Mouse (Mus musculus) NIH3T3 (cell line): Measurements from ENCODE around the gene Eif2a.

Source experiments
- DNase-seq: peaks from one replicate; pipeline ENCODE4 v3.0.0-alpha.2; 2012; ENCODE audit warnings: low read depth

Gene Eif2a

DNA sequence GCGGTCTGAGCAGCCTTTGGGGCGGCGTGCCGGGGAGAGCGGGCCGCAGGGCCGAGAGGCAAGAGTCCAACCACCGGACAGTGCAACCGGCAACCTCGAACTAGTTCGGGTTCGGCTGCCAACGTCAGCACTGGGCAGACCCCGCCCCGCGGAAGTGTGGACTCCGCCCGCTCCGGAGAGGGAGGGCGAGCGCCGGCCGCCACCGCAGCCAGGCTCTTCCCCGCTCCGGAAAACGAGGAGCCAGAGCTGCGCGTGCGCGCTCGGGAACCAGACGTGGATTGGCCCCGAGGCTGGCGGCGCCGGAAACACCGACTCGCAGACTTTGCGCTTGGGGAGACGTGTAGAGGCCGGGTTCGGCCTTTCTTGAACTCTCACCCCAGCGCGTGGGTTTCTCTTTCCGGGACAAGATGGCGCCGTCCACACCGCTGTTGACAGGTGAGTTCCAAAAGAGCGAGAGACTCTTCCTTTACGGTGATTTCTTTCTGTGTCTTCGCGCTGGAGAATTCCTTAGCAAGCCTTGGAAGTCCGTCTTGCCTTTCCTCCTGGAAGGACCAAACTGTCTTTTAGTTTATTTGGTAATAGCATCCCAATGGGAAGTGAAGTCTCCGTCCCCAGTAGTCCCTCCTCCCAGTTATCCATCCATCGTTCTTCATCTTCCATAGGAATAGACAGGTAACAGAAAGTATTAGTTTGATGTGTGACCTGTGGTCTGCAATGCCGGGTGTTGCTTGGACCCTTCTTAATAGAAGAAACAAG lies at the start of gene Eif2a, which contains the start of gene Serp1:
Gene Eif2a (plus strand): TSS at position 170 of the 756 bp plus-strand sequence.
Gene Serp1 (minus strand): TSS at position 241 of the 756 bp plus-strand sequence.
- DNase-seq = peak; percentile 99

DNA sequence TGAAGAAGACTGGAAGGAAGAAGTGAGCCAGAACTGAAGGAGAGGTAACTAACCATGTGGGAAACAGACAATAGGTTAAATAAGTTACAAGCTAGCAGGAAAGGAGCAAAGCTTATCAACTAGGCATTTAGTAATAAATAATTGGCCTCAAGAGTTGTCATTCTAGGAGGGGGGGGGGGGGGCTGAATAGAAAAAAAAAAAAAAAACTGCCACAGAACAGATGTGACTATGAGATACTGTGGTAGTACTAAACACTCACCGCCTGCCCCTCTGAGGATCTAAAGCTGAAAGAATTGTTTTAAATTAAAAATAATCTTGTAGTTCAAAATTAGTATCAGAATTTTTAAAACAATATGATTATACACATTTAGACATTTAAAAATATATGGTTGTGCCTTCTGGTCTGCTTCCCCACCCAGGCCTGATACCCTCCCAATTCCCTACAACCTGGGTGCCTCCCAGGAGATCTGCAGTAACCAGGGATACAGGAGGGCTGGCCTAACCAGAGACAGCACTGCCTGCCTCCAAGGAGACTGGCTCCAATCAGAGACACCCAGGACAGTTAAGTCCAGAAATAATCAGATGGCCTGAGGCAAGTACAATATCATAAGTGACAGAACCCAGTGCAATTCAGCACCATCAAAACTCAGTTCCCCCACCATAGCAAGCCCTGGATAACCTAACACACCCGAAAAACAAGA lies 46.7 kb upstream of the Eif2a start:
- no peak for DNase-seq

DNA sequence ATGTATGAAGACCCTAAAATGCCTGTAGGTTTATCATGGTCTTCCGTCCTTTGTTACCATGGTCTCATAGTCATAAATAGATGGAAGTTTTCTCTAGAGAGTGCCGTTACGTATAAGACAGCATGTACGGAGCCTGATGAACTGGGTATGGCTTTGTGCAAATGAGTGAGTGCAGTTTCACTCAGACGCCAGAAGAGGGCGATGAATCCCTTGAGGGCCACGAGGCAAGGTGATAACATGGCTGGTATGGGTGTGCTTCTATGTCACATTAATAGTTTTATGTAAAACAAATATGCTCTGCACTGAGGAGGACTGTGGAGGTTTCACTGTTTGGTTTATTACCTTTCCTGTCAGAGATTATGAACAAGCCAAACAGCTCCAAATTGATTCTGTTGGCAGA lies 39.7 kb upstream of the Eif2a start:
- DNase-seq = no peak

DNA sequence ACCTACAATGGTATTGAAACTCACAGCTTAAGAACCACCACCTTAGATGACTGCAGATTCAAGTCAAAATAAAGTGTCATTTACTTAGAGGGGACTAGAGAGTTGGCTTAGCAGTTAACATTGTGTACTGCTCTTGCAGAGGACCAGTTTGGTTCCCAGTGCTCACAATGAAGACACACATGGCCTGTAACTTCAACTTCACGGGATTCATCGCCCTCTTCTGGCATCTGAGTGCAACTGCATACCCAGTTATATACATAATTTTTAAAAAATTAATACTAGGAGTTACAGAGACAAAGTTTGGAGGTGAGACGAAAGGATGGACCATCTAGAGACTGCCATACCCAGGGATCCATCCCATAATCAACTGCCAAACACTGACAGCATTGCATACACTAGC lies 38.5 kb upstream of the Eif2a start:
- peak; percentile 27 for DNase-seq

DNA sequence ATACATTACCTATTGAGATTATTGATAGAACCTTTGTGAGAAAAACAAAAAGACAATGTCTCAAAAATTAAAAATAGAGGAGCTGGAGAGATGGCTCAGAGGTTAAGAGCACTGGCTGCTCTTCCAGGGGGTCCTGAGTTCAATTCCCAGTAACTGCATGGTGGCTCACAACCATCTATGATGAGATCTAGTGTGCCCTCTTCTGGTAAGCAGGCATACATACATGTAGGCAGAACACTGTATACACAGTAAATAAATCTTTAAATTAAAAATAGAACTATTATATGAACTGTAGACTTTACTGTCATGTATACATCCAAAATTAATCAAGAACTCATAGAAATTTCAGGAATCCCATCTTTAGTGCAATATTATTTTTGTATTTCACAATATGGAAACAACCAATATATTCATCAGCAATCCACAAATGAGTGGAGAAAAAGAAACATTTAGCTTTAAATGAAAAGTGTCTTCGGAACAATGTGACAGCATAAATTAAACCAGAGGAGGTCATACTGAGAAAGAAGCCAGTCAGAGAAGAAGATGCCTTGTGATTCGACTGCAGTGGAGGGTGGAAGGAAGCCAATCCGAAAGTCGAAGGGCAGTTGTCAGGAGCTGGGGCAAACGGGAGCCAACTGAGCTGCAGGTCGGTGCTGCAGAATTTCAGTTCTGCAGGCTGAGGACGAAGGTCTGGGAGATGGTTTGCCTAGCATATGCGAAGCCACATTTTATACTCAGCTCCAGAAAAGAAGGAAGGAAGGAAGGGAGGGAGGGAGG lies 37.4 kb upstream of the Eif2a start:
- DNase-seq = peak; percentile 9

DNA sequence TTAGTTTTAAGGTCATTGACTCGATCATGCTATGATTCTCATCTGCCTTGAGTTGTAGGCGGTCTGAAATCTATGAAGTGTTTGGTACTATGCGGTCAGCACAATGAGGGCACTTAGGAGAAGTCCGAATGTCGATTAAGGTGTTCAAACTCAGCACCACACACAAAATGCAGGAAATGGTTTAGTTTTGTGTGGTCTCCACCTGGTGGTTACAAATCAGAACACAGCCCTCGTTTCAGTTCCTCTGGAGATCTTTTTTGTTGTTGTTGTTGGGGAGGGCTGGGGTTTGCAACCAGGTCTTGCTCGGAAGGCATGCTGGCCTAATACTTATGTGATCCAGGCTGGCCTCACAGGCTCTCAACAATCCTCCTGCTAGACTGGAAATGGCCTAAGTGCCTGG lies 34.8 kb upstream of the Eif2a start:
- peak; percentile 69 for DNase-seq

DNA sequence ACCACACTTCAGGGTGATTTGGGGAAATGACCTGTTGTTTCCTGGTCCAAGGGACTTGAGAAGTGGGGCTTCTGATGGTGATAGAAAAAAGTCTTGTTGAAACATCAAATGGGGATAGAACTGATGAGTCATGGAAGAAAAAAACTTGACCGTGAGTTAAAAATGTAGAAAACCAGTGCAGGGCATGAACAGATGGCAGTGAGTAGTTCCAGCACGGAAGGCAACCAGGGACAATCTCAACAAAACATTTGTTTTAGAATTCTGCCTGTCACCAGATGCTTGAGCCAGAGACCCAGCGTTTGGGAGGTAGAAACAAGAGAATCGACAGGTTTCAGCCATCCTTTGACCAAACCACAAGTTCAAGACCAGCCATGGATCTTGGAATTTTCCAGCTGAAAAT lies 32.0 kb upstream of the Eif2a start:
- DNase-seq = peak; percentile 9

DNA sequence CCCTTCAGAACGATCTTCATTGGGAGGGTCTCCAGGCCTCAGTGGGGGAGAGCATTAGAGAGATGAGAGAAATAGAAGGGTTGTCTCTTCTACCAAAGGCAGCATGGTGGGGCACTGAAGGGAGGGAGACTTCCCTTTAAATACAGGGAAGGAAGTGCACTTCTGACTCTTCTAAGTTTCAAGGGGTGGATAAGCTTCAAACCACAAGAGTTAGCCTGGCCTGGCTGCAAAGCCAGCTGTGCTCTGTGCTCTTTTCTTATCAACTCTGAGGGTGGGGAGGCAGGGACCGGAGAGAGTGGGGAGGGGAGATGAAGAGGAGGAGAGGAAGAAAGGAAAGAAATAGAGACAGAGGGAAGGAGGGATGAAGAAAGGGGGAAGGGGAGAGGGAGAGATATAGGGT lies 23.7 kb upstream of the Eif2a start:
- no peak for DNase-seq

DNA sequence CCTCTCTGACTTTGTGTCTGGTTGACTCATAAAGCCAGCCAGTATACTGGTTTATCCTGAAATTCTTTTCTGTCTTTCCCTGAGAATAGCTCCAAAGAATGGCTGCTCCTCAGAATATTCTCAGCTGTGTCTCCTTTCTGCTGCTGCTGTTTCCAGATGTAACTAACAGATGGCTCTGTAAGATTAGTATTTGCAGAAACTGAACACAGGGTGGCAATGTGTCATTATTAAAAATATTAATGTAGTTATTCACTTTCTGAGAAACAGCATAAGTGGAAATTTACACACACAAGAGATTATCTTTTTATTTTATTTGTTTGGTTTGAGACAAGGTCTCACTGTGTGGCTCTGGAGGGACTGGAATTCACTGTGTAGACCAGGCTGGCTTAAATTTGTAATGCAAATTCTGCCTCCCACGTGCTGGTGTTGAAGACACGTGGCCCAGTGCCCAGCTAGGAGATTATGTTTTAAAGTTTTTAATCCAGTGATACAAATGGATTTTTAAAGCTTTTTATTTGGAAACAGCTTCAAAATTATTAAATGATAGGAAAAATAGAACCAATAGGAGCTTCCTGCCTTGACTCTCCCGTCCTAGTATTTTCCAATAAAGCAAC lies 21.8 kb upstream of the Eif2a start:
- DNase-seq = peak; percentile 15

DNA sequence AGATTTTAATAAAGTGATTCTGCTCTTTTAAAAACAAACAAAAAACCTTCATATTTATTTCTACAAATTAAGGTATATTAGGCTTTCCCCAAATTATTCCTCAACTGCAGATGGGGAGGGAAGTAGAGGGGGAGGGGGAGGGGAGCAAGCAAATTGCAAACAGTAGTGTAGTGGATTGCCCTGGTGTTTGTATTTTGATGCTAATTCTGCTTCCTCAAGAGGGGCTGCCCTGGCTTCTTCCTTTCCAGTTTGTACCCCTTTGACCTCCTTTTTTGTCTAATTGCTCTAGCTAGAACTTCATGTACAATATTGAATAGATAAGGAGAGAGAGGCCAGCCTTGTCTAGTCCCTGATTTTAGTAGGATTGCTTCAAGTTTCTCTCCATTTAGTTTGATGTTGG lies 20.9 kb upstream of the Eif2a start:
- DNase-seq = no peak

DNA sequence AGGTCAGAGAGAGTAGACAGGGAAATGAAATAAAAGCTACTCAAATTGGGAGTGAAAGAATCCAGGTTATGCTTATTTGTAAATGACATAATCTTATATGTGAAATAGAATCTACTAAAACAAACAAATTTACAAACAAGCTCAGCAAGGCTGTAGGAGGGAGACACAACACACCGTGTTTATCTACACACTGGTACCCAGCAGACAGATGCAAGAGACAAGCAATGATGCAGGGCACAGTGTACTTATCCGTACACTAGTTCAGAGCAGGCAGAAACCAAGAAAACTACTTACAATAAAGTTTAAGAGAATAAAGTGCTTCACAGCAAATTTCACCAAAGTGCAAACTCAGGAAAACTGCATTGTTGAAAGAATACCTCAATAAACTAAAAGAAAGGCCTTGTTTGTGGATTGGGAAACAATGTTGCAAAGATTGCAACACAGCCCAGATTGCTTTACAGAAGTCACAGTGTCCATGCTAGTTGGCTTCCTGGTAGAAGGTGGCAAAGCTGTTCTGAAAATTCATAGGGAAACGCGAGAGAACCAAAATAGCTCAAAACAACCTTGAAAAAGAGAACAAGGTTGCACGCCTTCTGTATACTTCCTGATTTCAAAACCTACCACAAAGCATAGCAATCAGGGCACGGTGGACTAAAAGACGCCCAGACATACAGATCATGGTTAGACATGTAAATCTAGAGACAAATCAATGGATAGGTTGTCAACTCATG lies 17.4 kb upstream of the Eif2a start:
- no peak for DNase-seq

DNA sequence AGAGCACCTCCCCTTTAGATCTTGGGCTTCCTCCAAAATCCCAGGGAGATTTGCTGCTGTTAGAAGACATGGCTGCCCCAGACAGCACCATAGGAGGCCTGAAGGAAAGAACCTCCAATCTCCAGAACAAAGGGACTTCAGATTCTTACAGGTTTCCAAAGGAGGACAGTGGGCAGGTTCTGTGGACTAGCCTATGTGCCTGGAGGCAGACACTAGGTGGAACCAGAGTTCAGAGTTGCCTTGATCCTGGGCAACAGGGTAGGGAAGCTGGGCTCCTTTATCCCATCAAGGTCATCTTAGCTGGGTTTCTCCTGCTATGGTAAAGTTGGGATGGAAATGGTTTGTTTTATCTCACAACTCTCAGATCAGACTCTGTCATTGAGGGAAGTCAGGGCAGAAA lies 14.0 kb upstream of the Eif2a start:
- peak; percentile 14 for DNase-seq

DNA sequence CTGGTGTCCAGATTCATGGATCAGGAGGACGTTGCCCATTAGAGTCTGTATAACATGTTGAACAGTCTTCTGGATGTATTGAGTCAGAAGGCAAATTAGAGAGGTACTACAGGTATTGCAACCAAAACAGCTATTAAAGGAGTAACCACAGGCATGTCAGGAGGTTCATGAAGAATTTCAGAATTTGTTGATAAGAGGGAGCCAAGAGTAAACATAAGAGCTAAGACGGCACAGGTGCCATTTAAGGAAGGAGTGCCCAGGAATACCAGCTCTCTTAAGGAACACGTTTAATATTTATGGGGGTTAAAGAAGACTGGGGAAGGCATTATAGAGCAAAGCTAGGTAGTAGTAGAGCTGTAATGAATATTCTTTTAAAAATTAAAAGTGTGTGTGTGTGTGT lies 12.9 kb upstream of the Eif2a start:
- no peak for DNase-seq

DNA sequence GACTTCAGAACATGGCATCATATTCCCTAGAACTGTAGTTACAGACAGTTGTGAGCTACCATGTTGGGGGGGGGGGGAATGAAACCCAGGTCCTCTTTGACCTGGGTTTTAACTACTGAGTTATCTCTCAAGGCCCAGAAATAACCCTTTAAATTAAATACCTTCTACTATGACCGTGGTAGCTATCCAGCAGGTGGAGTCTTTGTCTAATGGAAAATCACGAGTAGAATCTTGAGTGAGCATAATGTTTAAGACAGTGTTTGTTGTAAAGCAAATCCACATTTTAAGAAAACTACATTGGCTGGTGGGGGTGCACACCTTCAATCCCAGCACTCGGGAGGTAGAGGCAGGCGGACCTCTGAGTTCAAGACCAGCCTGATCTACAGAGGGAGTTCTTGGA lies 12.1 kb upstream of the Eif2a start:
- no peak for DNase-seq

DNA sequence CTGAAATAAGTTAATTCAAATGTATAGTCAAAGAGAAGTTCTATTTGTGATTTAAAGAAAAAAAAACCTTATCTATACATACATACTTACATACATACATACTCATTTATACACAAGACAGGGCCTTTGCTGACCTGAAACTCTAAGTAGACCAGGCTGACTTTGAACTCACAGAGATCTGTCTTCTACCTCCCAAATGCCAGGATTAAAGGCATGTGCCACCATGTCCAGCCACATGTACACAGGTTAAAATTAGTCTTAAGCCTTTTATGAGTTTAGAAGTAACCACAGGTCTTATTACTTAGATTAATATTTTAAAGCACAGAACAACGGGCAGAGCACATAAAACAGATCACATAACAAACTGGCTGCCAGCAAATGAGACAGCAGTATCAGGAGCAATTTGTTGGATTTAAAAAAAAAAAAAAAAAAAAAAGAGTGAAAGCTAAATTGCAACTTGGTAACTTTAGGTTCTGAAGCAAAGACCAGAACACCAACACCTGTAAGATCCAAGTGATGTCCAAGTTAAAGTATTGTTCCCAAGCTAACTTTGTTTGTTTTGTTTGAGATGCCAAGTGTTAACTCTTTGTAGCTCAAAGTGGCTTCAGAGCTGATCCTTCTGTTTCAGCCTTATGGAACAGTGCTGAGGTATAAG lies 9.5 kb upstream of the Eif2a start:
- no peak for DNase-seq

DNA sequence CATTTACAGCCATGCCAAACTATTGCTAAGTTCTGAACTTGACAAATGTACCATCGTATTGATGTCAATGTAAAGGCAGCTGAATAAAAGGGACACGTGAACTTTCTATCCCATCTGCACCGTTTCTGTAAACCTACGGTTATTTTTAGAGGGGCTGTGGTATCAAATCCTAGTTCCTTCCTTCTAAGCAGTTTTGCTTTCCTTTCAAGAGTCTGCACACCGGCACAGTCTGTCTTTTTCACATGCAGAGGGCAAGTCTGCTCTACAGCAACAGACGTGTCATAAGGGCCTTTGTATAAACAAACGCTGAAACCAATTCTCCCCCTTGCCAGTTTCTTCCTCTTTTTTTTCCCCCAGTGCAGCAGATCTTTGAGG lies 9.0 kb upstream of the Eif2a start:
- DNase-seq = no peak

DNA sequence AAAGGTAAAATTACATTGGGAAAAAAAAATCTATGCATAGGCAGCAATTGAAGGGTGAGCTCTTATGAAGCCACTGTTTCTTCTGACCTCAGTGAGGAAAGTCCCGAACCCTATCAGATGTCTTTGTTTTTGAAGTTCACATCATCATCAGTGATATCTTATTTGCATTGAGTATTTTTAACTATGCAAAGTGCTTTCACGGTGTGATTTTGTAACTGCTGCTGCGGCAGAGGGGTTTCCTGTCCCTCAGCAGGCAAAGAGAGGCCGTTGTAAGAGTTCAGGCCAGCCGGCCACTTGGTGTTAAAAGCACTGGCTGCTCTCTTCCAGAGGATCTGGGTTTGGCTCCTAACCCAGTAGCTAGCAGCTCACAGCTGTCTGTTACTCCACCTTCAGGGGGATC lies 8.4 kb upstream of the Eif2a start:
- no peak for DNase-seq

DNA sequence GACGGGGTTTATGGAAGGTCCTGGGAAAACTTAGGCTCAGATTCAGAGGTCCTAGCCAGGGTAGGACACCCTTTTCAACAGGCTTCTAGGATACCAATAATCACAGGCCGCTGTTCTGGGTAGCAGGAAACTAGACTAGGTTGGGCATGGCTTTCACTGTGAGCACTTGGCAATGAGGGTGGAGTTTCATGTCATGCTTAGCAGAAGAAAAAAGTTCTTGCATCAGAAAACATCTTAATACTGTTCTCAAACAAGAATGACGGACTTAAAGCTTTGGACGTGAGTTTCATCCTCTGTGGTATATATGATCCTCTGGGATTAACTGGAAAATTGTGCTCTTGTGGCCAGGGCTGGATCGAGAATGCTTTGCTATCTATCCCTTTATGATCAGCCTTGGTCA lies 7.8 kb upstream of the Eif2a start:
- no peak for DNase-seq

DNA sequence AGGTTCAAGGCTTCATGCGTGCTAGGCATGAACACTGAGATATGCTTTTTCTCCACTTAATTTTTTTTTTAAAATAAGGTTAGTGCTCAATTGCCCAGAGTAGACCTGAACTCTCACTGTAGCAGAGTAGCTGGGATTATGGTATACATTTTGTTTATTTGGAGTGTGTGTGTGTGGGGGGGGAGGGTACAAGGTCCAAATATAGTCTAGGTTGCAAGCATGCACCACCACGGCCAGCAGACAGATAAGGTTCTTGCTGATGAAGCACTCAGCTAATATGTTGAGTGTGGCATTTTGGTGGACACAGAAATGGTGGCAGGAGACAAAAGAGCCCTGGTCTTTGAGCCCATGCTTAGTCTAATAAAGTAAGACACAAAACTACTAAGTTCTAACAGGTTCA lies 6.7 kb upstream of the Eif2a start:
- DNase-seq = no peak

DNA sequence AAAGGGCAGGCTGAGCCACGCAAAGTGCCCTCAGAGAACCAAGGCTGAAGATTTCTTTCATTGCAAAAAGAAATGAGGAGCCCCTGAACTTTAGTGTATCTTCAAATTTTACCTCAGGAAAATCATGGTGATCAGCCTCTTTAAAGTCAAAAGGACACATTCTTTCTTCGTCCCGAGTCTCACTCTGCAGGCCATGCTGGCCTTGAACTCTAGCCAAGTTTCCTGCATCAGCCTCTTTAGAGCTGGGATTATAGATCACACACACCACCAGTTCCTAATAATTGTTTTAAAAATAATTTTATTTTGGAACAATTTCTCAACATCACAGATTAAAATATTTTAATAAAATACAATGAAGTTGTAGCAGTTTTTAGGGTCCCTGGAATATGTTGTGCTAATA lies 6.1 kb upstream of the Eif2a start:
- no peak for DNase-seq

DNA sequence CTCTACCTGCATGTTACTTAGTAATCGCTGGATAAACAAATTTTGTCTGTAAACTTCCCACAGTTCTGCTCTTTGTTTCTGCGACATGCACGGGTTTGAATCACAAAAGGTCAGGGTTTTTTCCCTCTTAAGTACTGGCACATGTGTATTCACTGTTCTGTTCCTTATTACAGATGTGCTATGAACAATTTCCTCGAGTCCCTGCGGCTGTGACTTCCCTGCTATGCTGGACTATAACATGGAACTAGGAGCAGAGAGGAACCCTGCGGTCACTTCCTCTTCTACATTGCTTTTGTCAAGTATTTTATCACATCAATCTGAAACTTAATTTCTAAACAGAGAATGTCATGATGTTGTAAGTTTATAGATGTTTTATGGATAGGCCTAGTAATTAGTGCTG lies 5.3 kb upstream of the Eif2a start:
- DNase-seq = no peak
